Mouse (Mus musculus): ENCODE measurements at regions not wholly inside any gene's neighbourhood (a gene's known extent, or its start where the extent isn't known, plus 50 kb on each side); places are given as distances from the start of the nearest gene placed in this dataset.

GRCm38 (mm10) chr4:33739211-33739904, 185.0 kb upstream of the Cnr1 start:
- Histone ChIP-seq H3K4me3 (ENCODE audit: insufficient read depth in 1 of 2, low read depth in 1 of 2, low read length in 2 of 2, poor library complexity in 1 of 2, severe bottlenecking in 1 of 2) (no peak overlapping the region), H3K9ac (ENCODE audit: insufficient read depth, low read depth, low read length, poor library complexity, severe bottlenecking) (no peak overlapping the region), H3K9me3 (ENCODE audit: control insufficient read depth, insufficient read depth, low read depth, low read length) (no peaks in the 10 kb centered on the region), H3K4me1 (ENCODE audit: control insufficient read depth in 2 of 2, insufficient read depth in 2 of 2, low read length in 2 of 2, poor library complexity in 1 of 2) (no peaks in the 10 kb centered on the region), H3K27ac (ENCODE audit: insufficient read depth, low read depth, low read length, poor library complexity, severe bottlenecking) (no peak overlapping the region), H3K36me3 (ENCODE audit: control insufficient read depth, insufficient read depth, low read length, poor library complexity, severe bottlenecking) (no peaks in the 10 kb centered on the region)
- DNase-seq (ENCODE audit: low read depth, low spot score) = no peak
- no peak for TF ChIP-seq ZC3H11A (IDR thresholded peaks at IDR 0.05; ENCODE audit: borderline replicate concordance, low read depth, low read length)
- TF ChIP-seq MAFK (IDR thresholded peaks at IDR 0.05; ENCODE audit: insufficient read depth, low read depth, low read length) = no peak
- TF ChIP-seq HCFC1 (IDR thresholded peaks at IDR 0.05; ENCODE audit: borderline replicate concordance, insufficient read depth, low read length) = no peak
- TF ChIP-seq ZNF384 (IDR thresholded peaks at IDR 0.05; ENCODE audit: low read depth, low read length) = no peak
- no peak for TF ChIP-seq CHD2 (IDR thresholded peaks at IDR 0.05; ENCODE audit: low read depth, low read length)
- in situ Hi-C loops (cut with MboI; ENCODE audit: low sequenced_read_pairs in 2 of 2, unreplicated experiment in 2 of 2) = no loop called here

GRCm38 (mm10) chr4:33740982-33741381, 183.4 kb upstream of the Cnr1 start:
- no peak for DNase-seq (ENCODE audit: low read depth, low spot score)
- H3K27ac ChIP-seq (ENCODE audit: insufficient read depth, low read depth, low read length, poor library complexity, severe bottlenecking) = no peak overlapping the region
- H3K4me3 ChIP-seq (ENCODE audit: insufficient read depth in 1 of 2, low read depth in 1 of 2, low read length in 2 of 2, poor library complexity in 1 of 2, severe bottlenecking in 1 of 2) = no peak overlapping the region
- H3K9me3 ChIP-seq (ENCODE audit: control insufficient read depth, insufficient read depth, low read depth, low read length) = no peaks in the 10 kb centered on the region
- in situ Hi-C loops (cut with MboI; ENCODE audit: low sequenced_read_pairs in 2 of 2, unreplicated experiment in 2 of 2) = no loop called here
- no peaks in the 10 kb centered on the region for H3K36me3 ChIP-seq (ENCODE audit: control insufficient read depth, insufficient read depth, low read length, poor library complexity, severe bottlenecking)
- H3K9ac ChIP-seq (ENCODE audit: insufficient read depth, low read depth, low read length, poor library complexity, severe bottlenecking) = no peak overlapping the region
- TF ChIP-seq MAFK (IDR thresholded peaks at IDR 0.05; ENCODE audit: insufficient read depth, low read depth, low read length) (no peak), ZNF384 (IDR thresholded peaks at IDR 0.05; ENCODE audit: low read depth, low read length) (no peak), CHD2 (IDR thresholded peaks at IDR 0.05; ENCODE audit: low read depth, low read length) (no peak), HCFC1 (IDR thresholded peaks at IDR 0.05; ENCODE audit: borderline replicate concordance, insufficient read depth, low read length) (no peak), ZC3H11A (IDR thresholded peaks at IDR 0.05; ENCODE audit: borderline replicate concordance, low read depth, low read length) (no peak)
- no peaks in the 10 kb centered on the region for H3K4me1 ChIP-seq (ENCODE audit: control insufficient read depth in 2 of 2, insufficient read depth in 2 of 2, low read length in 2 of 2, poor library complexity in 1 of 2)

GRCm38 (mm10) chr4:33745180-33745579, 179.2 kb upstream of the Cnr1 start:
- no peak for DNase-seq (ENCODE audit: low read depth, low spot score)
- no peak overlapping the region for H3K27ac ChIP-seq (ENCODE audit: insufficient read depth, low read depth, low read length, poor library complexity, severe bottlenecking)
- H3K9me3 ChIP-seq (ENCODE audit: control insufficient read depth, insufficient read depth, low read depth, low read length) = no peaks in the 10 kb centered on the region
- in situ Hi-C loops (cut with MboI; ENCODE audit: low sequenced_read_pairs in 2 of 2, unreplicated experiment in 2 of 2) = no loop called here
- no peak overlapping the region for H3K4me3 ChIP-seq (ENCODE audit: insufficient read depth in 1 of 2, low read depth in 1 of 2, low read length in 2 of 2, poor library complexity in 1 of 2, severe bottlenecking in 1 of 2)
- no peak for TF ChIP-seq ZC3H11A (IDR thresholded peaks at IDR 0.05; ENCODE audit: borderline replicate concordance, low read depth, low read length)
- no peak for TF ChIP-seq CHD2 (IDR thresholded peaks at IDR 0.05; ENCODE audit: low read depth, low read length)
- TF ChIP-seq HCFC1 (IDR thresholded peaks at IDR 0.05; ENCODE audit: borderline replicate concordance, insufficient read depth, low read length) = no peak
- no peak for TF ChIP-seq ZNF384 (IDR thresholded peaks at IDR 0.05; ENCODE audit: low read depth, low read length)
- no peak for TF ChIP-seq MAFK (IDR thresholded peaks at IDR 0.05; ENCODE audit: insufficient read depth, low read depth, low read length)
- no peak overlapping the region for H3K9ac ChIP-seq (ENCODE audit: insufficient read depth, low read depth, low read length, poor library complexity, severe bottlenecking)
- H3K36me3 ChIP-seq (ENCODE audit: control insufficient read depth, insufficient read depth, low read length, poor library complexity, severe bottlenecking) = no peaks in the 10 kb centered on the region
- H3K4me1 ChIP-seq (ENCODE audit: control insufficient read depth in 2 of 2, insufficient read depth in 2 of 2, low read length in 2 of 2, poor library complexity in 1 of 2) = no peaks in the 10 kb centered on the region

- Histone ChIP-seq H3K4me1 (ENCODE audit: control insufficient read depth in 2 of 2, insufficient read depth in 2 of 2, low read length in 2 of 2, poor library complexity in 1 of 2) (no peaks in the 10 kb centered on the region), H3K9ac (ENCODE audit: insufficient read depth, low read depth, low read length, poor library complexity, severe bottlenecking) (no peak overlapping the region), H3K4me3 (ENCODE audit: insufficient read depth in 1 of 2, low read depth in 1 of 2, low read length in 2 of 2, poor library complexity in 1 of 2, severe bottlenecking in 1 of 2) (no peak overlapping the region), H3K36me3 (ENCODE audit: control insufficient read depth, insufficient read depth, low read length, poor library complexity, severe bottlenecking) (no peaks in the 10 kb centered on the region), H3K27ac (ENCODE audit: insufficient read depth, low read depth, low read length, poor library complexity, severe bottlenecking) (no peak overlapping the region), H3K9me3 (ENCODE audit: control insufficient read depth, insufficient read depth, low read depth, low read length) (no peaks in the 10 kb centered on the region)
- in situ Hi-C loops (cut with MboI; ENCODE audit: low sequenced_read_pairs in 2 of 2, unreplicated experiment in 2 of 2) = no loop called here
- TF ChIP-seq ZC3H11A (IDR thresholded peaks at IDR 0.05; ENCODE audit: borderline replicate concordance, low read depth, low read length) (no peak), MAFK (IDR thresholded peaks at IDR 0.05; ENCODE audit: insufficient read depth, low read depth, low read length) (no peak), CHD2 (IDR thresholded peaks at IDR 0.05; ENCODE audit: low read depth, low read length) (no peak), HCFC1 (IDR thresholded peaks at IDR 0.05; ENCODE audit: borderline replicate concordance, insufficient read depth, low read length) (no peak), ZNF384 (IDR thresholded peaks at IDR 0.05; ENCODE audit: low read depth, low read length) (no peak)
- DNase-seq (ENCODE audit: low read depth, low spot score) = no peak
Measured at GRCm38 (mm10) chr4:33747316-33747895, 177.0 kb upstream of the Cnr1 start.

Data from ES-E14 (cell line).